Mouse (Mus musculus): Measurements from ENCODE around the gene Thsd7a.

DNA sequence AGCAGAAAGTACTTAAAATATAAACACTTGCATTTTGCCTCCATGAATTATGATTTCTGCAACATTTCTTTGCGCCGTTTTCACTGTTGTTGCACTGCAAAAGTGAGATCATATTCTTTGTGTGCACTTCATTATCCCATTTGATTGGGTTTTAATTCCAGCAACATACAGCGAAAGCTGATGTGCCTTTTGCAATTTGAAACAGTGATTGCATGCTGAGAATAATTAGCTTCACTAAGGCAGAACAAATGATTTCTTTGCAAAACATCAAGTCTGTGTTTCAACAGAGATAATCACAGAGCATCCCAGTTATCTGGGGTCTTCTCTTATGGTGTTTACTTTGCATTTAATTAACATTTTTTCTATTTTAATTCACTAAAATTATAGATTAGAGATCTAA is 14.6 kb upstream of the Thsd7a start:
- TF ChIP-seq CTCF (IDR thresholded peaks at IDR 0.05; ENCODE audit: extremely low read depth, insufficient read depth, low read length) (no peak), POLR2A (IDR thresholded peaks at IDR 0.05; ENCODE audit: extremely low read depth, insufficient read depth, low read length) (no peak)

Data from cortical plate, adult 2 months (tissue).